Mouse (Mus musculus) liver, embryonic 14.5 days (tissue): ENCODE data around the gene Daxx. TPM values are rescaled to one million over a fixed set of nuclear protein-coding genes. Genes with fewer than 3 reads are reported as not detected.
"Not testable (repeated sequence)": the region's sequence is repeated elsewhere in the genome, so short reads cannot be mapped to it uniquely, and the experiment has no call there.

Experiments used
- ATAC-seq: fragments of 200-750 bp; cut with Nextera tagmentation; 2 replicates; pipeline ENCODE4 v1.8.0; 2017; ENCODE audit warnings: moderate number of reproducible peaks, mild to moderate bottlenecking, moderate library complexity; ENCODE audit not compliant: insufficient read depth
- DNase-seq, 3 experiments: peaks; one replicate each; pipeline ENCODE4 v3.0.0-alpha.2; 2012 to 2013; ENCODE audit warnings: low read depth in 3 of 3, low spot score in 3 of 3
- H3K27ac ChIP-seq: fragments of 300-500 bp; sonication (generic); 2 replicates; pipeline ENCODE4 v1.5.1; 2014; ENCODE audit warnings: moderate library complexity, mild to moderate bottlenecking, control low read depth, inconsistent platforms
- H3K27me3 ChIP-seq: fragments of 300-500 bp; sonication (generic); 2 replicates; pipeline ENCODE4 v1.6.1; 2014; ENCODE audit warnings: mild to moderate bottlenecking, low read length, moderate library complexity; ENCODE audit not compliant: control insufficient read depth, insufficient read depth
- H3K36me3 ChIP-seq: fragments of 300-500 bp; sonication (generic); replicated peaks from 2 replicates; pipeline ENCODE4 v1.6.1; 2014; ENCODE audit warnings: low read depth; ENCODE audit not compliant: control insufficient read depth, insufficient read depth
- H3K4me1 ChIP-seq, 2 experiments: fragments of 200-500 bp in 1 of 2; fragments of 300-500 bp in 1 of 2; sonication (generic) in 1 of 2; replicated peaks; 2 replicates each; pipeline ENCODE4 v1.6.1; 2012 to 2014; ENCODE audit warnings: antibody characterized with exemption in 1 of 2, inconsistent platforms in 1 of 2, low read length in 1 of 2; ENCODE audit not compliant: control insufficient read depth in 2 of 2, insufficient read depth in 2 of 2
- H3K4me2 ChIP-seq: fragments of 300-500 bp; sonication (generic); 2 replicates; pipeline ENCODE4 v1.6.1; 2014; ENCODE audit warnings: low read depth, mild to moderate bottlenecking, control low read depth, moderate library complexity
- H3K4me3 ChIP-seq, 2 experiments: fragments of 200-500 bp in 1 of 2; fragments of 300-500 bp in 1 of 2; sonication (generic) in 1 of 2; 2 replicates each; pipeline ENCODE4 v1.5.1; 2012 to 2014; ENCODE audit warnings: low read depth in 2 of 2, low read length in 2 of 2, mild to moderate bottlenecking in 2 of 2, control low read depth in 1 of 2, inconsistent platforms in 1 of 2, moderate library complexity in 1 of 2; ENCODE audit not compliant: insufficient read depth in 1 of 2
- H3K9ac ChIP-seq: fragments of 300-500 bp; sonication (generic); replicated peaks from 2 replicates; pipeline ENCODE4 v1.6.1; 2014; ENCODE audit warnings: mild to moderate bottlenecking, control low read depth, moderate library complexity
- H3K9me3 ChIP-seq: fragments of 300-500 bp; sonication (generic); 2 replicates; pipeline ENCODE4 v1.6.1; 2016; ENCODE audit warnings: low read length, mixed read lengths; ENCODE audit not compliant: control insufficient read depth
- CTCF ChIP-seq: IDR thresholded peaks from 2 replicates; pipeline ENCODE4 v1.5.1; 2016; ENCODE audit warnings: antibody characterized with exemption, low read depth, control low read depth
- EP300 ChIP-seq: IDR thresholded peaks from 2 replicates; pipeline ENCODE4 v1.6.1; 2016; ENCODE audit warnings: antibody characterized with exemption, low read depth
- WGBS: fragments of 180-500 bp; shearing (Covaris S2); extraction: QIAGEN DNeasy Blood & Tissue Kit; methylation state at CpG from one replicate; pipeline ENCODE4 v1.1.7; 2014; ENCODE audit not compliant: insufficient replicate concordance; 5-methylcytosine and 5-hydroxymethylcytosine counted together
- polyA plus RNA-seq, 2 experiments: library from polyadenylated mRNA; depleted of rRNA in 1 of 2; stranded (reverse) in 1 of 2; unstranded in 1 of 2; fragments of >200 nt; fragmentation: Nextera tagmentation in 1 of 2; extraction: Ambion mirVana in 1 of 2; gene quantifications; 2 replicates each; pipeline versions ENCODE4 v1.2.1 to v1.2.3; 2012 to 2014

Gene Daxx
- polyA plus RNA-seq, 2 experiments: 14.7 to 15.3 TPM

- ATAC-seq (peak; percentile 36; the same call in 1 of the 2 replicates), DNase-seq (no peak)
- no peaks in the 10 kb centered on the region for H3K27me3 ChIP-seq
- no peak for TF ChIP-seq EP300
- no peak for TF ChIP-seq CTCF
- no peak overlapping the region for H3K4me3 ChIP-seq
- no peaks in the 10 kb centered on the region for H3K36me3 ChIP-seq
- H3K27ac ChIP-seq: peak overlapping the region; percentile 87
- H3K9me3 ChIP-seq: no peaks in the 10 kb centered on the region
- 57% methylated on average over 7 of the region's 7 CpGs for WGBS
- H3K4me1 ChIP-seq: peaks cover 39 to 57% of the 10 kb centered on the region in 2 experiments
- H3K4me2 ChIP-seq: peak overlapping the region; percentile 11
- peak overlapping the region; percentile 25; the same call in 1 of the 2 replicates for H3K9ac ChIP-seq
Observed at GRCm38 (mm10) chr17:33900281-33900988, 8.8 kb upstream of the Daxx start.

DNA sequence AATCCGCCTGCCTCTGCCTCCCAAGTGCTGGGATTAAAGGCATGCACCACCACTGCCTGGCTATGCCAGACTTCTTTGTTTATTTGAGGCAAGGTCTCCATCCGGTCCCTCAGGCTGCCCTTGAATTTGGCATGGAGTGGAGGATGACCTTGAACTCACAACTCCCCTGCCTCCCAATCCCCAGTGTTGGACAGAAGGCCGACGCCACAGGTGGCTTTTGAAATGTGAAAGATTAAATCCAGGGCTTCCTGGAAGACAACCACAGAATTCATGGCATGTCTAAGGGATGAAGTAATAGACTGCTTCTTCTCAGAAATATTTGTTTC is 8.3 kb upstream of the Daxx start:
- Histone ChIP-seq H3K4me2 (no peak overlapping the region), H3K9ac (no peak overlapping the region), H3K9me3 (no peaks in the 10 kb centered on the region), H3K4me1 (peaks cover 39 to 57% of the 10 kb centered on the region in 2 experiments), H3K27me3 (no peaks in the 10 kb centered on the region), H3K27ac (no peak overlapping the region), H3K36me3 (no peaks in the 10 kb centered on the region), H3K4me3 (no peak overlapping the region)
- ATAC-seq (no peak), DNase-seq (no peak)
- TF ChIP-seq EP300: no peak
- TF ChIP-seq CTCF: no peak
- 82% methylated on average over 4 of the region's 4 CpGs for WGBS

- ATAC-seq: no peak
- Histone ChIP-seq H3K4me2 (no peak overlapping the region), H3K9ac (no peak overlapping the region), H3K27me3 (no peaks in the 10 kb centered on the region), H3K9me3 (no peaks in the 10 kb centered on the region), H3K4me1 (peaks cover 39 to 57% of the 10 kb centered on the region in 2 experiments), H3K36me3 (no peaks in the 10 kb centered on the region), H3K27ac (no peak overlapping the region), H3K4me3 (no peak overlapping the region)
- DNase-seq: no peak
- 78% methylated on average over 4 of the region's 4 CpGs for WGBS
- TF ChIP-seq EP300 (no peak), CTCF (no peak)
Observed at GRCm38 (mm10) chr17:33901653-33902052, 7.6 kb upstream of the Daxx start.

DNA sequence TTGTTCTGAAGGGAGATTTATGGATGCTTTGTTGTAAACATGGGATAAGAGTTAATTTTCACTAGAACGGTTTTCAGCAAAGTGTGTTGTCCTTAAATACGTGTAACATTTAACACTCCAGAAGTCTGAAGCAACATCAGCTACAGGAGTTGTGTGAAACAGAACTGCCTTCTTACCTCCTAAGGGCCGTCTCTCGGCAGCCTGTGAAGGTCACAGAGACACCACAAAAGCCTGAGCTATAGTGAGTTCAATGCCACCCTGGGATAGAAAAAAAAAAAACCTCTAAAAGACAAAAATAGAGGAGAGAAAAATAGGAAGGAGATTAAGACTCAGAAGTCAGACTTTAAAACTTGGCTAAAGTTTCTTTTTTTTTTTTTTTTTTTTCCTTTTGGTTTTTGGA is 7.1 kb upstream of the Daxx start:
- Histone ChIP-seq H3K4me3 (no peak overlapping the region), H3K36me3 (no peaks in the 10 kb centered on the region), H3K9ac (no peak overlapping the region), H3K9me3 (no peaks in the 10 kb centered on the region), H3K4me1 (peaks cover 39 to 57% of the 10 kb centered on the region in 2 experiments), H3K27ac (no peak overlapping the region), H3K4me2 (peak overlapping the region; percentile 36; the same call in 1 of the 2 replicates), H3K27me3 (no peaks in the 10 kb centered on the region)
- TF ChIP-seq CTCF: no peak
- no peak for TF ChIP-seq EP300
- no peak for DNase-seq
- no peak for ATAC-seq
- 62% methylated on average over 4 of the region's 4 CpGs for WGBS

DNA sequence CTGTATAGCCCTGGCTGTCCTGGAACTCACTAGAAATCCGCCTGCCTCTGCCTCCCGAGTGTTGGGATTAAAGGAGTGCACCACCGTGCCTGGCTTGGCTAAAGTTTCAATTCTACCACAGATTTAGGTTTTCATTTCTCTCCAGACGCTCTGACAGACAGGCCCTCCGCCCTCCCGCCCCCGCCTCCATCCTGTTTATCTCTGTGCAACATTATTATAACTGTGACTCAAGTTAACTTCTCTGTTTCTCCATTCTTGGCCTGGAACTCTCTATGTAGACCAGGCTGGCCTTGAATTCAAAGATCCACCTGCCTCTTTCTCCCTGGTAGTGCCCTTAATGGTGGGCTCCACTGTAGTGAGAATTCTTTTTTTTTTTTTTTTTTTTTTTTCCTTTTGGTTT is 6.7 kb upstream of the Daxx start:
- WGBS: 17% methylated on average over 7 of the region's 7 CpGs
- DNase-seq (no peak), ATAC-seq (no peak)
- peak overlapping the region; percentile 36; the same call in 1 of the 2 replicates for H3K4me2 ChIP-seq
- H3K4me3 ChIP-seq: no peak overlapping the region
- no peaks in the 10 kb centered on the region for H3K9me3 ChIP-seq
- no peak for TF ChIP-seq EP300
- no peak for TF ChIP-seq CTCF
- no peaks in the 10 kb centered on the region for H3K36me3 ChIP-seq
- H3K27ac ChIP-seq: peak overlapping the region; percentile 60
- H3K27me3 ChIP-seq: no peaks in the 10 kb centered on the region
- peaks cover 38 to 54% of the 10 kb centered on the region in 2 experiments for H3K4me1 ChIP-seq
- no peak overlapping the region for H3K9ac ChIP-seq

DNA sequence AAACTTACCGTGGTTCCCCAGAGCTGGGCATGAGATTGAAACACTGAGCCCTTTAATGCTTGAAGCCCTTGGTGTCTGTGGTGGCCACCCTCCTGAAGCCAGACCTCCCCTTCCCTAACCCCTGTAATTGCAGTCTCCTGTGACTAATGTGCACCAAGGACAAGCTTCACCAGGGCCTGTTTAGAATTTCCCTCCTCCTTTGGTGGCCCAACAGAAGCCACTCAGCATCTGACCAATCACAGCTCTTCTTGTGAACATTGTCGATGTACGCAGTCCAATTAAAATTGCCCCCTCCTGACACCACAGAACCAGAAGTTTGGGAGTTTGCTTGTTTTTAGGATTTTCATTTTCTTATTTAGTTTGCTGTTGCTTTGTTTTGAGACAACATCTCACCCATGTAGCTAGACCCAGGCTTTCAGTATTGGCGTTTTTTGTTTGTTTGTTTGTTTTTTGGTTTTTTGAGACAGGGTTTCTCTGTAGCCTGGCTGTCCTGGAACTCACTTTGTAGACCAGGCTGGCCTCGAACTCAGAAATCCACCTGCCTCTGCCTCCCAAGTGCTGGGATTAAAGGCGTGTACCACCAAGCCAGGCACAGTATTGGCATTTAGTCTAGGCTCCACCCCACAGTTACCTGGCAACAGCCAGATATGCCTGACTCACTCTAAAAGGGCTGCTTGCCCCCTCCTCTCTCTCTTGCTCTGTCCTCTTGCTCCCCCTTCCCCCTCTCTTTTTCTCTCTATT is 5.1 kb upstream of the Daxx start:
- WGBS: 63% methylated on average over 6 of the region's 6 CpGs
- not testable (repeated sequence) for H3K9ac ChIP-seq, H3K4me3 ChIP-seq, H3K36me3 ChIP-seq, H3K27me3 ChIP-seq, DNase-seq, H3K27ac ChIP-seq, H3K9me3 ChIP-seq, ATAC-seq, H3K4me2 ChIP-seq
- peaks cover 36 to 48% of the 10 kb centered on the region in 2 experiments for H3K4me1 ChIP-seq

DNA sequence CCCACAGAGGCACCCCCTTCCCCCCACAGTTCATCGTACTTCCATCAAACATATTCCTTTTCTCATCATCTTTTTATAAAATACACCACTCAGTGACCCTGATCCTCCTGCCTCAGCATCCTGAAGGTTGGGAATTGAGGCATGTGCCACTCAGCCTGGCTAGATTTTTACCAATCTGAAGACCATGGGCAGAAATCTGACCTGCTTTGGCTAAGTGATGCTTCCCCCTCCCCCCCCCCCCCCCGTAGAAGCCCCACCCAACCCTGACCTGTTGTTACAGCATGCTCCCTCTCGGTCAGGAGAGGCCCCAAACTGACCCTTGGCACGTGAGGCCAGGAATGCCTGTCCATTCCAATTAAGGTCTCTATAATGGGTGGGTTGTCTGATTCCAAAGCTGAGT is 4.4 kb upstream of the Daxx start, which contains the start of gene Platr17:
TSS of gene Platr17 (plus strand) at position 301 of the 400 bp plus-strand sequence.
- not testable (repeated sequence) for H3K4me3 ChIP-seq, H3K9ac ChIP-seq, H3K27me3 ChIP-seq, H3K27ac ChIP-seq, H3K9me3 ChIP-seq, DNase-seq, ATAC-seq, H3K36me3 ChIP-seq, H3K4me2 ChIP-seq
- 33% methylated on average over 3 of the region's 4 CpGs for WGBS
- peaks cover 30 to 40% of the 10 kb centered on the region in 2 experiments for H3K4me1 ChIP-seq
